Mouse (Mus musculus): ENCODE measurements at regions not wholly inside any gene's neighbourhood (a gene's known extent, or its start where the extent isn't known, plus 50 kb on each side); places are given as distances from the start of the nearest gene placed in this dataset.
A peak's percentile ranks its signal among the peaks of the same experiment; 100 is the strongest.

DNA sequence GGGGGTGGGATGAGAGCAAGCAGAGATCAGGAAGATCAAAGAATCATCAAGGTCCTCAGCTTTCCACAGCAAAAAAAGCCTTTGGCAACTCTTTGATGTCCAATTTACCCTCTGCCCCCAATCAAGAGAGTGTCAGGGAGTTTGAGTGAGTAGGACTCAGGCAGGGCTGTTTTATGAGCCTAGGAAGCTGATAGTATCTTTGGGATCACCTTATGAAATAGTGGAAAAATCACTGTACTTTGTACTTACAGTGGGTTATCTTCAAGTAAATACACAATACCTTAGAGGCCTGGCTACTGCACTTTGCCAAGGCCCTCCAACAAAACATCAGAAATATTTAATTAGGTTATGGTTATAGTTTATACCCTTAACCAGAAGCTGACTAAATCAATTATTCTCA, 1085.4 kb downstream of the Slc22a22 start:
- Histone ChIP-seq H3K4me3 (no peak overlapping the region), H3K9me3 (no peaks in the 10 kb centered on the region), H3K4me1 (no peaks in the 10 kb centered on the region), H3K27ac (replicated peaks) (no peak overlapping the region), H3K36me3 (replicated peaks) (no peaks in the 10 kb centered on the region), H3K27me3 (replicated peaks; ENCODE audit: low read depth, poor library complexity, severe bottlenecking) (no peaks in the 10 kb centered on the region)
- DNase-seq (ENCODE audit: low spot score), result no peak

DNA sequence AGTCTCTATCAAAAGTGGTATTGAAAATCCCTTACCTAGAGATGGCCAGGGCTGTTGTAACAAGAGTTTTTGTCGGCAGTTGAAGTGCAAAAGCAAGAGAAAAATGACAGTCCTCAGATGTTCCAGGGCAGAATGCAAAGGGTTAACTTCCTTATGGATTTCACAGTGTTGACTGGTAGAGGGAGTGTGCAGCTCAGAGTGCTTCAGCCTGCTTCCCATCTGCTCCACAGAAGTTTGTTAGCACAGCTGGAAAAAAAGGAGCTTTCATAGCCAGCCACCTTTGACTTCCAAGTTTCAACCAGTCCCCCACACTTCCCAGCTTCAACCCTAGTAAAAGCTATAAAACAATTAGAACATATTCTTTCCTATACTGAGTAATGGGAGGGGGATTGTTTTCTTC, 1098.9 kb downstream of the Slc22a22 start:
- peak; percentile 38 for DNase-seq (ENCODE audit: low spot score)
- H3K9me3 ChIP-seq, result no peaks in the 10 kb centered on the region
- no peak overlapping the region for H3K4me3 ChIP-seq
- H3K27me3 ChIP-seq (replicated peaks; ENCODE audit: low read depth, poor library complexity, severe bottlenecking), result no peaks in the 10 kb centered on the region
- H3K36me3 ChIP-seq (replicated peaks), result no peaks in the 10 kb centered on the region
- WGBS, result 43% methylated on average over 1 of the region's 1 CpGs
- H3K4me1 ChIP-seq, result peaks cover 5% of the 10 kb centered on the region
- no peak overlapping the region for H3K27ac ChIP-seq (replicated peaks)

DNA sequence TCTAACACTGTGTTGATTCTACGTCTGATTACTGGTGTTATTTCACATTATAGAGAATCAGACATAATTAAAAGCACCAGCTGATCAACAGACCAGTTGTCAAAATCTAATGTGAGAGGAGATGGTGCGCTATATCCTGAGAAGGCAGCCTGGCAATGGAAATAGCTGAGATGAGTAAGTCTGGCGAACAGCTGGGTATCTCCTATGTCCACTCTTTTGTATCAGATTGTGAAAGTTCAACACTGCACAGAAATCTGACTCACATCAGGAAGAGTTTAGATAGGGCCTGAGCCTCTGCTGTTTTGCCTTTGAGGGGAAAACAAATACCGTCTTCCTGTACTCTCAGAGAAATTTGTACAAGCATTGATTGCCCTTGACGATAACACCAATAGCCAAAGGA, 1126.5 kb downstream of the Slc22a22 start:
- Histone ChIP-seq H3K27me3 (replicated peaks; ENCODE audit: low read depth, poor library complexity, severe bottlenecking) (no peaks in the 10 kb centered on the region), H3K4me3 (no peak overlapping the region), H3K36me3 (replicated peaks) (no peaks in the 10 kb centered on the region), H3K27ac (replicated peaks) (no peak overlapping the region), H3K9me3 (no peaks in the 10 kb centered on the region), H3K4me1 (peaks cover 6% of the 10 kb centered on the region)
- WGBS, result 63% methylated on average over 5 of the region's 5 CpGs
- no peak for DNase-seq (ENCODE audit: low spot score)

DNA sequence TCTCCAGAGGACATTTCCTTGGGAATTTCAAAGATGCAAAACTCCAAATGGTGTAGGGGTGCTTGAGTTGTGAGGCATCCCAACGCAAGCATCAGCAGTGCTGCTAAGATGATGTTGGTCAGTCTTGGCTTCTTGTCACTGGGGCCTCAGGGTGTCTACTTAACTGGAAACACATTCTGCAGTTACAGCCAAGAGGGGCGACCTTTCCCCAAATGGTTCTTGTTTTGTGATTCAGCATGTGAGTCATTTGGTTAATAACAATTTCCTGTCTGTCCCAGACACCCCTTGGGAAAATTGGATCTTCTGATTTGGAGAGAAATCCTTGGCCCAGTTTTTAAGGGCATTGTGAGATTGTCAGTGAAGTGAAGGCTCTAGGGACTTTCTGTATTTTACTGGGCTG, 1131.3 kb downstream of the Slc22a22 start:
- Histone ChIP-seq H3K36me3 (replicated peaks) (no peaks in the 10 kb centered on the region), H3K9me3 (no peaks in the 10 kb centered on the region), H3K4me1 (peaks cover 12% of the 10 kb centered on the region), H3K4me3 (no peak overlapping the region), H3K27ac (replicated peaks) (no peak overlapping the region), H3K27me3 (replicated peaks; ENCODE audit: low read depth, poor library complexity, severe bottlenecking) (no peaks in the 10 kb centered on the region)
- DNase-seq (ENCODE audit: low spot score), result no peak
- WGBS, result 34% methylated on average over 2 of the region's 2 CpGs

DNA sequence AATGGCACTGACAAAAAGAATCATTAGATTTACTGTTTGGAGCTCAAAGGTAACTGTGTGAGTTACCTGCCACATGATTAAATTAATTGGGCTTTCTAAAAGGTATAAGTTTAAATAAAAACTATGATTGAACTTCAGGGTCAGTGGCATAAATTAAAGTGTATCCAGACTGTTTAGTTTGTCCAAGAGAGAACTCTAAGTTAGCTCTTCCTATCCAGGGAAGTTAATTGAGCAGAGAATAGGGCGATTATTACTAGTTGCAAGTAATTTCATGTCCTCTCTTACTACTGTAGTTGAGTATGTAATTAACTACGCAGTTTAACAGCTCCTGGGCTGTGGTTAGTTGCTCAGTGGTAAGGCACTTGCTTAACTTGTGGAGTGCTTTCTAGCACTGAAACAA, 1132.5 kb downstream of the Slc22a22 start:
- peaks cover 12% of the 10 kb centered on the region for H3K4me1 ChIP-seq
- no peaks in the 10 kb centered on the region for H3K36me3 ChIP-seq (replicated peaks)
- no peak for DNase-seq (ENCODE audit: low spot score)
- 72% methylated on average over 2 of the region's 2 CpGs for WGBS
- H3K4me3 ChIP-seq, result no peak overlapping the region
- H3K9me3 ChIP-seq, result no peaks in the 10 kb centered on the region
- H3K27me3 ChIP-seq (replicated peaks; ENCODE audit: low read depth, poor library complexity, severe bottlenecking), result no peaks in the 10 kb centered on the region
- H3K27ac ChIP-seq (replicated peaks), result no peak overlapping the region

DNA sequence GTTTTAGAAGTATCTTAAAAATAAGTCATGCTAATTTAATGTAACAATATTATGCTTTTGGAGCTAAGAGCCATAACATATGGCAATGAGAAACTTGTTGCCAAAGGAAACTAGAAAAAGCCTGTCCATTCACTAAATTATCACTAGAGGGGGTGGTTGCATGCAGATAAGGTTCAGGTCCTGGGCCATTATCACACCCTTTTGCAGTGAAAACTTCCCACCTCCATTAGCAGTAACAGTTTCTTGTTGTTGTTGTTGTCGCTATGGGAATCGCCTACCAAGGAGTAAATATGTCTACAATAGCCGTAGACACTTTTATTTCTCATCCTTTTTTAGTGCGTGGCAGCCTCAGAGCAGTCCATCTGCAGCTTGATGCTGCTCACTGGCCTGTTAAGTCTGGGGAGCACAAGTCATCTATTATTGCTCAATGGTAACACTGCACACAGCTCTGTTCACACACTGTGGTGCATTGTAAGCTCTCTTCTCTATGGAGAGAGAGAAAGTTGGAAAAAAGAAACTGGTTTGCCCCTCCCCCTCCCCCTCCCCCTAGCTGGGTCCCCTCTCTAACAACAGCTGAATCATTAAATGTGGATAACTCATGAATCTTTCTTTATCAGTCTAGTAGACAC, 1133.0 kb downstream of the Slc22a22 start:
- H3K36me3 ChIP-seq (replicated peaks), result no peaks in the 10 kb centered on the region
- 50% methylated on average over 4 of the region's 4 CpGs for WGBS
- no peak for DNase-seq (ENCODE audit: low spot score)
- no peaks in the 10 kb centered on the region for H3K27me3 ChIP-seq (replicated peaks; ENCODE audit: low read depth, poor library complexity, severe bottlenecking)
- H3K9me3 ChIP-seq, result no peaks in the 10 kb centered on the region
- peaks cover 12% of the 10 kb centered on the region for H3K4me1 ChIP-seq
- H3K4me3 ChIP-seq, result no peak overlapping the region
- 0 out of 2 replicates have a peak overlapping the region, but pooled peaks have one; percentile 10 for H3K27ac ChIP-seq (replicated peaks)

DNA sequence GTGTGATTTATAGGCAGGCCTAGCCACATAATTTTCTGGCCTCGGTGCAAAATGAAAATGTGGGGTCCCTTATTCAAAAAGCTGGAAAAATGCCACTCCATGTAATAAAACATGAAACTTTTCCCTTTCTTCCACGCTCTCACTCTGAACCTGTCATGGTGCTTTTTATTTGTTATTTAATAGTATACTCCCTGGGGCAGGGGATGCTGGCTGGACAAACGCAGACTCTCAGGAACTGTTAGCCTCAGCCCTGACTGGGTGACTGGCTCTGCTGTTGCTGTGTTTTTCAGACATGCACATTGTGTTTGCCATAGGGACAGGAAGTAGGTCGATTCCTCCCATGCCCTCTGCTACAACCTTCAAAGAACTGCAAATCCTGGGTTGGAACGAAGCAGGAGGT, 1139.5 kb downstream of the Slc22a22 start:
- Histone ChIP-seq H3K36me3 (replicated peaks) (no peaks in the 10 kb centered on the region), H3K27ac (replicated peaks) (peak overlapping the region; percentile 36), H3K27me3 (replicated peaks; ENCODE audit: low read depth, poor library complexity, severe bottlenecking) (no peaks in the 10 kb centered on the region), H3K4me3 (no peak overlapping the region), H3K9me3 (no peaks in the 10 kb centered on the region), H3K4me1 (peaks cover 21% of the 10 kb centered on the region)
- WGBS, result 47% methylated on average over 5 of the region's 5 CpGs
- DNase-seq (ENCODE audit: low spot score), result no peak

DNA sequence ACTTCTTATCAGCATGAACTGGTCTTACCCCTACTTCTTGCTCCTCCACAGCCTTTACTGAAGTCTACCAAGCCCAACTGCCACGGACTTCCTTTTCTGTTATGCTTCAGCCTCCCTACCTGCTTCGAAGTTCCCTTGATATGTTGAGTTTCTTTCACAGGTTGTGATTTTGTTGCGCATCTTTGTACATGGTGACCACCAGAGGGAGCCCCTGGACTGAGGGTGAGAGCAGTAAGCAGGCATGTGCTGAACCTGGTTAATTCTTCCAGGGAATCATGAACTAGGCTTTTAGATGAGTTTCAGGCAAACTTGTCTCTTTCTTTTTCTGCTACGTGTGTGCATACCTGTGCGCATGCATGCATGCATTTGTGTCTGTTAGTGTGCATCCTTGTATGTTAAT, 1141.0 kb downstream of the Slc22a22 start:
- WGBS, result 38% methylated on average over 5 of the region's 5 CpGs
- peaks cover 21% of the 10 kb centered on the region for H3K4me1 ChIP-seq
- no peak overlapping the region for H3K4me3 ChIP-seq
- peak; percentile 81 for DNase-seq (ENCODE audit: low spot score)
- no peaks in the 10 kb centered on the region for H3K9me3 ChIP-seq
- no peaks in the 10 kb centered on the region for H3K27me3 ChIP-seq (replicated peaks; ENCODE audit: low read depth, poor library complexity, severe bottlenecking)
- H3K36me3 ChIP-seq (replicated peaks), result no peaks in the 10 kb centered on the region
- peak overlapping the region; percentile 30; the same call in 1 of the 2 replicates for H3K27ac ChIP-seq (replicated peaks)

DNA sequence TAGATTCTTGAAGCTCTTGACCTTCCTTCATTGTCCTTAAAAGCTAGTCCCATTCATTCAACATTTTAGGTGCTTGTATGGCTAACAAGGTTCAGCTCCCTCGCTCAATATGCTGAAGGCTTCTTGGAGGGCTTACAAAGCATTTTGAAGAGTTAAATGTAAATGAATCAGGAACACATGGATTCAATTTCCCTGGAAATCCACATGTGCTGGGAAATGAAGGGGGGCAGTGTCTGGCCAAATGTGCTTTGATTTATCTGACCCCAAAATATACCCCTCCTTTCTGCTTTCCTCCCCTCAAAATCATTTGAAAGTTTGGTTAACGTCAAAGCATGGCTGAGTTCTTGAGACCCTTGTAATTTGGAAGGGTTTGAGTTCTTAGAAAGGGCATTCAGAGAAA, 1142.4 kb downstream of the Slc22a22 start:
- 35% methylated on average over 2 of the region's 2 CpGs for WGBS
- H3K27me3 ChIP-seq (replicated peaks; ENCODE audit: low read depth, poor library complexity, severe bottlenecking), result no peaks in the 10 kb centered on the region

DNA sequence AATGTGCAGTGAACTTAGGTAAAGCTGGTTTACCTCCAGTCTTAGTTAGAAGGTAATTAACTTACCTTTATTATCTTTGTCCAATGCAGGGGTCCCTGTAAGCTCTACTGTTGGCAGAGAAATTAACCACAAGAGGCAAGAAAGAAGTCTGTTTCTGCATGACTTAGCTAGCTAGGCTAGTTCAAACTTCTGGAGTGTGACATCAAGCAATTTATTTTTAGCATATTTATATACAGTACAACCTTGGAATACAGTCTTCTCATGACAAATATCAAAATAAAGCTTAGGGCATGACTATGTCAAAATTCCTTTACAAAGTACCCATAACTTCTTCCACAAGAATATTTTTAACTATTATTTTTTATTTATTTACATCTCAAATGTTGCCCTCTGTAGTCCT, 1156.9 kb downstream of the Slc22a22 start:
- H3K27me3 ChIP-seq (replicated peaks; ENCODE audit: low read depth, poor library complexity, severe bottlenecking), result no peaks in the 10 kb centered on the region
- no peaks in the 10 kb centered on the region for H3K36me3 ChIP-seq (replicated peaks)
- DNase-seq (ENCODE audit: low spot score), result no peak
- H3K4me1 ChIP-seq, result no peaks in the 10 kb centered on the region
- no peak overlapping the region for H3K27ac ChIP-seq (replicated peaks)
- no peaks in the 10 kb centered on the region for H3K9me3 ChIP-seq
- no peak overlapping the region for H3K4me3 ChIP-seq

More for the DNA sequence above, 1142.4 kb downstream of the Slc22a22 start:
- Histone ChIP-seq H3K27ac (replicated peaks) (peak overlapping the region; percentile 62), H3K9me3 (no peaks in the 10 kb centered on the region), H3K4me1 (peaks cover 21% of the 10 kb centered on the region), H3K36me3 (replicated peaks) (no peaks in the 10 kb centered on the region), H3K4me3 (no peak overlapping the region)
- DNase-seq (ENCODE audit: low spot score), result peak; percentile 56

DNA sequence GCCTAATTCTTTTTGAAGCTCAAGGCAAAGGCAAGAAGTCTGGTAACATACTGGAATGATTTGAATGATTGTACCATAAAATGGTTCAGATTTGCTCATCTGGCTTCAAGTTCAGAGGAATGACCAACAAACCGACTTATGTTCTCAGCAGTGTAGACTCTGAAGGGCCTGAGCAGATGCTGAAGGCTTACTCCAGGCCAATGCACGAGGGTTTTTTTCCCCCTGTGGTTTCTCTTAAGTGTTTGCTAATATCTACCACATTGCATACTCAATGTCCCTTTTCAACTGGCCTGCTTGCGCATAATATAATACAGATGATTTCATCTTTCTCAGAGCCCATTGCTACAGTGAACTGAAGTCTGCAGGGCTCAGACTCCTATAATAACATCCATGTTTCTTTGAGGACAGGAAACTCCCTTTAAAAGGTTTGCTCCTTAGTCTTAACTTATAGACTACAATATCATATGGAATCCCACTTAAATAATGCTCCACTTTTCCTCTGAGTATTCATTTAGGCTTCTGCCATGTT, 1182.5 kb downstream of the Slc22a22 start:
- Histone ChIP-seq H3K27ac (replicated peaks) (no peak overlapping the region), H3K4me1 (peaks cover 4% of the 10 kb centered on the region; the same call in 1 of the 2 replicates), H3K4me3 (no peak overlapping the region), H3K27me3 (replicated peaks; ENCODE audit: low read depth, poor library complexity, severe bottlenecking) (no peaks in the 10 kb centered on the region), H3K36me3 (replicated peaks) (no peaks in the 10 kb centered on the region), H3K9me3 (no peaks in the 10 kb centered on the region)
- peak; percentile 39 for DNase-seq (ENCODE audit: low spot score)
- WGBS, result 44% methylated on average over 3 of the region's 3 CpGs

DNA sequence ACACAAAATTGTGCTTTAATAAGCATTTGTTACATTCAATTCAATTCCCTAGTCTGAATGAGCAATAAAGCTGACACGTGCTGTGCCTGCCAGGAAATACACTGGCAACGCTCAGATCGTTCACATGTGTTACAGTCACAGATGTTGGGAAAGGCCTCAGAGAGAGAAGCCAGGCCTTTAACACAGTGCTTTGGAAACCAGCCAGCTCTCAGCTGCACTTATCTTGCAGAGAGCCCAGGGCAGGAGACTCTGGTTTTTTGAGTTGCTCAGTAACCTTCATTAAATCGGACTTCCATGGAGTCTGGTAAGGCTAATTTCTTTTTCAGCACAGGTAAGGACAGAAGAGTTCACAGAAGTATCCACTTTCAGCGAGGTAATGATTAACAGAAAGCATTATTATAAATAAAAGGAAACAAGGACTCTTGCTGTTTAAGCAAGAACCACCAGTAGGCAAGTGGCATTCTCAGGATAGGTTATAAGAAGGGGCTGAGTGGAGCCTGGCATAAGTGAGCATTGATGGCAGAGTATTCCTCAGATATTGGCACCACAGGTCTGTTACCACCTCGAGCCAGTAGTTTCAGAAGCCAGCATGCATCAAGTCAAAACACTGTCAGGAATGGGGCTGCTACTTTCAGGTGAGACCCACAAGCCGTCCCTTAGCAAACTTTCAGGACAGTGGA, 1198.7 kb downstream of the Slc22a22 start:
- no peak overlapping the region for H3K4me3 ChIP-seq
- peak; percentile 33 for DNase-seq (ENCODE audit: low spot score)
- WGBS, result 69% methylated on average over 7 of the region's 7 CpGs
- 0 out of 2 replicates have a peak, but pooled peaks cover 4% of the 10 kb centered on the region for H3K4me1 ChIP-seq
- H3K27ac ChIP-seq (replicated peaks), result no peak overlapping the region
- no peaks in the 10 kb centered on the region for H3K27me3 ChIP-seq (replicated peaks; ENCODE audit: low read depth, poor library complexity, severe bottlenecking)
- no peaks in the 10 kb centered on the region for H3K9me3 ChIP-seq
- H3K36me3 ChIP-seq (replicated peaks), result no peaks in the 10 kb centered on the region

DNA sequence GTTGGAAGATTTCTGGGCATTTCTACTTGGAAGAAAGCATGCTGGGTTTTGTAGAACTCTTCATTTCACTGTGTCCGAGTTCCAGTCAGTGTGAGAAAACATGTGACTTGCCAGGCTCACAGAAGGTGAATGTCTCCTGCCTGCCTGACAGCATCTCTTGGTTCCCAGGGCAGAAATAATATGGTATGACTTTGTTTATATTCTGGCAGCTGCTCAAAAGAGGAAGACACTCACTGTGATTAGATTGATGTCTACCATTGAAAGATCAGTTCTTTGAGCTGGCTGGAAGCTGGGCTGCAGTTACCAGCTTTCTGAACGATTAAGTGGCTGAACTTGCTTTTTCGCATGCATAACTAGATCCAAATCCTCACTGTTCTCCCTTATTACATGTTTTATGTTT, 1199.4 kb downstream of the Slc22a22 start:
- 68% methylated on average over 3 of the region's 3 CpGs for WGBS
- no peaks in the 10 kb centered on the region for H3K27me3 ChIP-seq (replicated peaks; ENCODE audit: low read depth, poor library complexity, severe bottlenecking)
- no peaks in the 10 kb centered on the region for H3K9me3 ChIP-seq
- no peaks in the 10 kb centered on the region for H3K36me3 ChIP-seq (replicated peaks)
- H3K4me3 ChIP-seq, result no peak overlapping the region
- H3K27ac ChIP-seq (replicated peaks), result no peak overlapping the region
- DNase-seq (ENCODE audit: low spot score), result no peak
- H3K4me1 ChIP-seq, result 0 out of 2 replicates have a peak, but pooled peaks cover 4% of the 10 kb centered on the region

All from embryonic facial prominence, embryonic 10.5 days (tissue).